Mouse (Mus musculus) thymus, postnatal 4 days (tissue): ENCODE measurements around the gene Bub1b.

Source experiments
- DNase-seq: peaks from one replicate; pipeline ENCODE4 v3.0.0; 2021

Bub1b gene

DNA sequence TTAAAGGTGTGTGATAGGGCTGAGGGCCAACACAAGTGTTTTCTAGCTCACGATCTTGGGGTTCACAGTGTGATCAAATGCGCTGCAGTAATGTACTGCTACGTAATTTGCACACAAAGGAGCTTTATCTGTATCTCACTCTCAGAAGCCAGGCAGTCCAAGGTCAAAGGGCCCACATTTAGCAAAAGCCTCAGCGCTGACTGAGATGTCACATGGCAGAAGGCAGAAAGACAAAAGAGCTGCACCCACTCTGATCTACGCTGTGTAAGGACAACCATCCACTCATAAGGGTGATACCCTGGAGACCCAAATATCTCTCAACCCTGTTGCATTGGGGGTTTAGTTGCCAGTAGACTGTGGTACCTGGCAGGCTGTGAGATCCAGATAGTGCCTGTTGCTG, 69.2 kb downstream of the Bub1b start:
- DNase-seq, result no peak

DNA sequence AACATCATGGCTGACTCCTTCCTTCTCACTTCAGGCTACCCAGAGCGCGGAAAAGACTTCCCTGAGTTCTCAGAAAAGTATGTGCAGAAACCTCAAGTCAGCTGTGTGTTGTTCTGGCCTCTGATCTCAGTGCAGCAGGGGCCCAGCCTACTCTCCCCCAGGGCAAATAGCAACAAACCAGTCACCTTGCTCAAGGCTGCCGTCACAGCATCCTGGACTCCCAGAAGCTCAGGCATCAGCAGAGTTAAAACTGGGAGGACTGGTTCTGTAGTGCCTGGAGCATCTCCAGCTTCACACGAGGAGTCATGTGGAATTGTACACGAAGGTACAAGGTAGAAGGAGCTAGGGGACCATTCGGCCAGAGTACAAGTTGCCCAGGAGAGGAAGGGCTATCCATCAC, 71.2 kb downstream of the Bub1b start:
- DNase-seq, result no peak

DNA sequence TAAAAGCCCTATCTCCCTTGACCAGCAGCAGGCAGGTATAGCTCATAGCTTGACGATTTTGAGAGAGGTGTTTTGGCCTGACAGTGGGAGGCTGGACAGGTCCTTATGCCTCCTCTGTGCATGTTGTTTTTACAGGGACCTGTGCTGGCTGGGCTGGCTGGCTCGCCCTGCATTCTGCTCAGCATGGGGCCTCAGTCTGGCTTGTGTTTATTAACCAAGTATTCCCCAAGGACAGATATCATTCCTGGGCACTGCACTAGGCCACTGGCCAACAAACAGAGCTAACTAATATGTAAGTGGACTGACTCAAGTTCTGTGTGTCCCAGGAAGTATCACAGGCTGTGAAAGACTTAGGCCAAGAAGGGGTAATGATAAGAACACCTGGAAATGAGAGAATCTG, 71.8 kb downstream of the Bub1b start:
- no peak for DNase-seq

DNA sequence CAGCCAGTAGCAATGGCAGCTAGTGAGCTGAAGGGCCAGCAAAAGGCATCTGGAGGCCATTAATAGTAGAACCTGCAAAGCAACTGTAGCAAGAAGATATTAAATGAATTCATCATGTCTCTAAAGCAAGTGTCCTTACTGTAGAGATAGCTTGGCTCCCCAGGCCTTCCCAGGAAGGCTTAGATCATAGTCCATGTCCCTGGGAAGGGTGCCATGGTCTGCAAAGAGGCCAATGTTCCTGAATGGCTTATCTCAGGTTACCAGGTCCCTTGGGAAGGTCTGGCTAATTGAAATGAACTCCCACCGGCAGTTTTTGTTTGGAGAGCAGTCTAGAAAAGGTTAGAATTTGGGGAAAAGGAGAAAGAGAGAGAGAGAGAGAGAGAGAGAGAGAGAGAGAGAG, 73.7 kb downstream of the Bub1b start:
- no peak for DNase-seq

DNA sequence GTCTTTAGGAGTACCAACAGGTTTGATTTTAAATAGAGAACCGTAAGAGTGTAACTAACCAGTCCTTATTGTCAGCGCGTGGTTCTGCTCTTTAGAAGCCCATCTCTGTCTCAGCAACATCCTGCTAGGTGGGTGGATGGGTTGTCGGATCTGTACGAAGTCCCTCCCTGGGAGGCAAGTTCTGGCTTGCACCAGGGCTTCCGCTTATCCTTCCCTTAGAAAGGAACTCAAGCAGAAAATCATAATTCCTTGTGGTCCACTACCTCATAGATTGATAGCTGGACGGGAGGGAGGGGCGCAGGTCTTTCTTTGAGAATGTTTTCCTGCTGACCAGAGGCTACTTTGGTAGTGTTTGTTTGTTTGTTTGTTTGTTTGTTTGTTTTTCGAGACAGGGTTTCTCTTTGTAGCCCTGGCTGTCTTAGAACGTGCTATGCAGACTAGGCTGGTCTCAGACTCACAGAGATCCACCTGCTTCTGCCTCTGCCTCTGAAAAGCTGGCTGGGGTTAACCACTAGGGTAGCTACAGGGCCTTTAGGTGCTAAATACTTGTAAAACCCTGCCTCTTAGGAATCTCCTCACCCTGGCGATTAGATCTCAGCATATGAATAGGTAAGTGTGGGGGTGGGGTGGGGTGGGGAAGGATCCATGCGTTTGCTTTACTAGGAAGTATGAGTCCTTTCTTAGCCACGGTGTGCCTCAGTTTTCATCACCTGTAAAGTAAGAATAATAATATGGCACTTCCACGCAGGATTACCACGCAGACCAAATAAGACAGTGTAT, 75.9 kb downstream of the Bub1b start:
- DNase-seq, result no peak

DNA sequence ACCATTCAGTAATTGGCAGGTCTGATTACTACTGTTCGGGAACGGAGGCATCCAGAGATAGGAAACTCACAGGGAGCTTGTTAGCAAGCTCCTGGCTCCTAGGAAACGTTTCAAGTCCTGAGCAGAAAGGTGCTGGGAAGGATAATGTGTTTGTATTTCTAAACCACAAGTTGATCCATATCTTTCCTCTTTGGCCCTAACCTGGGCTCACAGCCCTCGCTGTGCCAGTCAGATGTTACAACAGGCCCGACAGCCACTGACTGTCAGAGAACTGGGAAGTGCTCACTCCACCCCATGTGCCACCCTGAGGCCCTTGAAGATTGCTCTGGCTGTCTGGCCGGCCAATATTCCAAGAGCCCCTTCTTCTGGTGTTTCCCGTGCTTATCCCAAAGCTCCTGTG, 76.5 kb downstream of the Bub1b start:
- no peak for DNase-seq

DNA sequence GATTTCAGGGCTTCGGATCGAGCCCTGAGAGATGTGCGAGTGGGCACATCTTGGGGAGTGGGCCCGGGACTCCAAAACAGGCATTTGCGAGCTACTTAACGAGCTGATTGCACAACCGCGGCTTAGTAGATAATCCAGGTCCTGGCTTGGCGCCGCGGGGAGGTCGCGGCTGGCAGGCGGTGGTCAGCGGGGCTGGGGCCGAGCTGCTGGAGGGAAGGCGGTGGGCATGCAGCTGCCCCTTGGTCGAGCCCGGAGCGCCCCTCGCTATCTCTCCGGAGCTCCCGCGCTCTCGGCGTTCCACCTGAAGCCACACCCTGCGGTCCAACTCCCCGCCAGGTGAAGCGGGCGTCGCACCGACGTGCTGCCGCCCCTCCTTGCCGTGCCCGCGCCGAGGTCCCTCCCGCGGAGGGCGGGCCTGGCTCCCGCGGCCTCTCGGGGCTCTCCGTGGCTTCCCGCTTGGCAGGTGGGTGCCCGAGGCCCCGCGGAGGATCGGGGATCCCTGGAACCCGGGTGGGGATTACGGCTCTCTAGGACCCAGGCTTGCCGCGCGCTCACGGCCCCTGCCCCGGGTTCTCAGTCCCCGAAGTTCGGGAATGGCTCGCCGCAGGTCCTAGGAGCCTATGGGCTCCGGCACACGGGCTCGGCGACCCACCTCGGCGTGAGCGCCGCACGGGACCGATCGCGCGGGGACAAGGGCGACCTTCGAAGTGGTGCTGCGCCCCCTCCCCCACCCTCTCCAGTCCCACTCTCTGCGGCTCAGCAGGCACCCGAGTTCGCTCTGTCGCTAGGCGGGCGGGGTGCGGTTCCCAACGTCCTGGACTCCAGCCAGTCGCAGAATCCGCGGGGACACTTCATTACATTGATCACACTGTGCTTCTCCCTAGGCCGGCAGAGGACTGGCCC, 79.1 kb downstream of the Bub1b start:
- DNase-seq, result peak; percentile 53

DNA sequence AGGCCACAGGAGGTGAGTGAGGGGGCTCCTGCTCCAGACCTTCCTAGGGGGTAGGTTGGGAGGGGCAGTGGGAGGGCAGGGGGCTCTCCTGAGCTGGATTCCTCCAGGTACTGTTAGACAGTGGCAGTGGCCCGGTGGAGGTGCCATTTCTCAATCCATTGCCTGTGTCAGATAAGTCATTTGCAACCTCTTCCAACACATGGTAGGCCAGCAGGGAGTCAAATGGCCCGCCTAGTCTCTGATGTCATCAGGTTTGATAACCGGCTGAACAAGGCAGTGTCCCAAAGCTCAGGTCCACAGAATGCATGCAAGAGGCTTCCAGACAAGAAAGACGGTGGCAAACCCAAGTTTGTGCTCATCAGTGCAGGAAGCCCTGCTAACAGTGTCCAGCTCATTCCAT, 79.8 kb downstream of the Bub1b start:
- no peak for DNase-seq

DNA sequence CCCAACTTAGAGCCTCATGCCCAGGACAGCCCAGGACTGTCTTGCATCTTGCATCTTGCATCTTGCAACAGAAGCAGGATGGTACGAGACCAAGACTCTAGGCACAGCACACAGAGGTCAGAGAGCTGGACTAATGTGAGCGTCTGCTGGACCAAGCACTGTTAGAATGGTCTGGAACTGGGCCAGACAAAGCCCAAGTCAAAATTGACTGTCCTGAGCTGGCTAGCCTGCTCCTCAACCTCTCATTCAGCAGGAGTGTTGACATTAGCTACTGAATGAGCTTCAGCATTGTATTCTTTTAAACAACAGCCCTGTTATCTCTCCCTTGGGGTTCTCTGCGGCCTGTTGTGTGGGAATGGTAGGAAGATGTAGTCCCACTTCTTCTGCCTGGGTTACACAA, 81.6 kb downstream of the Bub1b start:
- DNase-seq, result no peak

DNA sequence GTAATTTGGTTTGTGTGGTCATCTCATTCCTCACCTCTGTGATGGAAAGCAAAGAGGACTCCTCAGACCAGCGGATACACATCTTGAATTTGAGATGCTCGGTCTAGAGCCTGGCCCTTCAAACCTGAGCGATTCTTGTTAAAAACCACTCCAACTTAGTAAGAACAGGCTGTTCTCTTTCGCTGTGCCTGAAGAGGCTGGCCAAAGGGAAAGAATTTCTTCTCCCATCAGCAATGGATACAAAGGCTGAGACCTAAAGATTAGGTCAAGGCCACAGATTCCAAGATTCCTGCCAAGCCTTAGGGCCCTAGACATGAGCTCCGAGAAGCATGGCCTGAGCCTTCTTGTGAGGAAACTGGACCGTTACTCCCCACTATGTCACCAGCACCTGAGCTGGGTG, 82.9 kb downstream of the Bub1b start:
- no peak for DNase-seq

DNA sequence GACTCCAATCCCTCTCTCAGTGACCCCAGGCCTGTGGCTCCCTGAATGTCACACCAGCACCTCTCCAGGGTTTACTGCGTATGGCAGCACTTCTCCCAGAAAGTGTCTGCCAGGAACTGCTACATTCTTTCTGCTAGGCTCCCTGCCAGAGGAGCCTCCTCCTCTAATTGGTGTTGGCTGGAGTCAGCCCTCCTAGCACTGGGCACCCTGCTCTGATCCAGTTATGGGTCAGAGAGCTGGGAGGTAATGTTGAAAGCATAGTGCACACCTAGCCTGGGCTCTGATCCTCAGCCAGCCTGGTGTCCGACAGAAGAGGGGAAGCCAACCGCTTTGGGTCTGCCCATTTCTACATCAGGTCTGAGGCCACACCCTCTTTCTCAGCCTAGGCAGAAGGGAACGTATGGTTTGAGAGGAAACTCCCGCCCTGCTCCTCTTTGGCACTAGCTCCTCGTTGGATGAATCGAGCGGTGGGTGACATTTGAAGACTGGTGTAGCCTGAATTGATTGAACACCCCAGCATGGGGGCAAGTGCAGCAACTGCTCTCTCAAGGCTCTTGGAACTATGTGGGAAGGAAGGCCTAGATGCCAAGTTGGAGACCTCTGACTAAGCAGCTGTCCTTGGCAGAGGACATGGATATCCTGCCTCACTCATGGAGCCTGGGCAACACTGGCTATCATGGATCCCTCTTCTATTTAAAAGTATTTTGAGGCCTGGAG, 84.7 kb downstream of the Bub1b start:
- no peak for DNase-seq

DNA sequence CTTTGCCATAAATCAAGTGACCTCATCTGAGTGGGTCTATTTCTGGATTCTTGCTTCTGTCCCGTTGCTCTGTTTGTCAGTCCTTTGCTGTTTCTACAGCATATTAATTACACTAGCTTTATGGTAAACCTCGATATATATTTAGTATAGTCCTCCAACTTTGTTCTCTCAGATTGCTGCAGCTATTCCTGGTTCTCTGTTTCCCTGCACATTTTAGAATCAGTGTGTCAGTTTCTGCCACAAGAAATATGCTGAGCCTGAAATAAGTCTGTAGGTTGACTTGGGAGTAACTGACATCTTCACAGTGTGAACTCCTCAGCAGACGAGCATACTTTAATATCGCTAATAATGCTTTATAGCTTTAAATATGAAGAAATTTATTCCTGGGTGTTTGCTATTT, 87.1 kb downstream of the Bub1b start:
- no peak for DNase-seq

DNA sequence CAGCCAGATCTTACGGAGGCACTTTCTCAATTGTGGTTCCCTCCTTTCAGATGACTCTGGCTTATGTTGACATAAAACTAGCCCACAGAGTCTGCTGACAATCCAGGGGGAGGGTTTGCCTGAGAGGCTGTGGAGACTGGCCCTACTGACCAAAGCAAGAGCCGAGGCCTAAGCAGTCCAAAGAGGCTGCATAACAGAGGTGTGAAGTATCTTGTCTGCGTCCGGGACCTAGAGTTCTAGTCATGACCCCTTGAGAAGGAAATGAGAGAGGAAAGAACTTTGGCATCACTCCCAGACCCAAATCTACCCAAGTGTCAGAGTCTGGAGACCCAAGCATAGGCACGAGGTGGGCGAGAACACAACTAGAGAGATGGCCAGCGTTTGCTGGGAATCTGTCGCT, 88.7 kb downstream of the Bub1b start:
- no peak for DNase-seq

DNA sequence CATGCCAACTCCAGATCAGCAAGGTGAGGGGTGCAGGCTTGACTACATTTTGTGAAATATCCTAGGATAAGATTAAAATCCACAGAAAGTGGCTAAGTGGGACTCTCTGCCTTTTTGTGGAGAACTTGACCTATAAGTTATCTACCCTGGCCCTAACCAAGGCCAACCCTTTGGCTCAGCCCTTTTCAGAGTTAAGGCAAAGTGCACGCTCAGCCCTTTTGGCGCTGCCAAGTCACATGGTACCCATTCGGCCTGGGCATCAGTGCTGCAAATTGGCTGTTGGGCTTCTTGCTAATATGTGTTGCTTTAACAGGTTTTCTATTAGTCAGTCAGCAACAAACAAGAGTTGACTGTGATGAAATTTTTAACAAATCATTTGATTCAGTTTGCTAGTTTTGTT, 89.8 kb downstream of the Bub1b start:
- no peak for DNase-seq

DNA sequence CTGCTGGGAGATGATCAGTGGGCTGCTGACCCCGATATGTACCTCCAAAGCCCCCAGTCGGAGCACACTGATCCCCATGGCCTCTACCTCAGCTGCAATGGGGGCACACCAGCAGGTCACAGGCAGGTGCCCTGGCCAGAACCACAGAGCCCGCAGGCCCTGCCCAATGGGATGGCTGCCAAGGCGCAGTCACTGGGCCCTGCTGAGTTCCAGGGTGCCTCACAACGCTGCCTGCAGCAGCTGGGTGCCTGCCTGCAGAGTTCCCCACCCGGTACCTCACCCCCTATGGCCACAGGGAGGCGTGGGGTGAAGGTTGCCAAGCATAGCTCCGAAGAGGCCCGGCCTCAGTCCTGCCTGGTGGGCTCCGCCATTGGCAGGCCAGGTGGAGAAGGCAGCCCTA, 91.9 kb downstream of the Bub1b start:
- DNase-seq, result no peak
